Mouse (Mus musculus) intestine, embryonic 15.5 days (tissue): ENCODE data around the gene Zfp639. TPM values are rescaled to one million over a fixed set of nuclear protein-coding genes. Genes with fewer than 3 reads are reported as not detected.

Experiments used
- ATAC-seq: fragments of 200-750 bp; cut with Nextera tagmentation; 2 replicates; pipeline ENCODE4 v1.8.0; 2017; ENCODE audit warnings: moderate TSS enrichment, moderate library complexity
- H3K27ac ChIP-seq: fragments of 300-500 bp; sonication (generic); 2 replicates; pipeline ENCODE4 v1.5.1; 2015; ENCODE audit warnings: mild to moderate bottlenecking, inconsistent platforms
- H3K27me3 ChIP-seq: fragments of 300-500 bp; sonication (generic); replicated peaks from 2 replicates; pipeline ENCODE4 v1.6.1; 2015; ENCODE audit warnings: inconsistent platforms
- H3K36me3 ChIP-seq: fragments of 300-500 bp; sonication (generic); 2 replicates; pipeline ENCODE4 v1.6.1; 2015; ENCODE audit warnings: inconsistent platforms
- H3K4me1 ChIP-seq: fragments of 300-500 bp; sonication (generic); replicated peaks from 2 replicates; pipeline ENCODE4 v1.6.1; 2015; ENCODE audit warnings: inconsistent platforms
- H3K4me2 ChIP-seq: fragments of 300-500 bp; sonication (generic); replicated peaks from 2 replicates; pipeline ENCODE4 v1.6.1; 2015; ENCODE audit warnings: mild to moderate bottlenecking, inconsistent platforms
- H3K4me3 ChIP-seq: fragments of 300-500 bp; sonication (generic); replicated peaks from 2 replicates; pipeline ENCODE4 v1.5.1; 2015; ENCODE audit warnings: inconsistent platforms
- H3K9ac ChIP-seq: fragments of 300-500 bp; sonication (generic); 2 replicates; pipeline ENCODE4 v1.6.1; 2015; ENCODE audit warnings: inconsistent platforms
- H3K9me3 ChIP-seq: fragments of 300-500 bp; sonication (generic); 2 replicates; pipeline ENCODE4 v1.6.1; 2016; ENCODE audit warnings: inconsistent platforms
- WGBS: fragments of 180-500 bp; shearing (Covaris S2); methylation state at CpG from one replicate; pipeline ENCODE4 v1.1.7; 2015; 5-methylcytosine and 5-hydroxymethylcytosine counted together
- polyA plus RNA-seq: library from polyadenylated mRNA; unstranded; fragments of >200 nt; fragmentation: Nextera tagmentation; extraction: Ambion mirVana; gene quantifications from 2 replicates; pipeline ENCODE4 v1.2.1, GENCODE M21; 2015

Gene Zfp639
- polyA plus RNA-seq, 1 experiment from 2014 or later = 32.9 TPM

DNA sequence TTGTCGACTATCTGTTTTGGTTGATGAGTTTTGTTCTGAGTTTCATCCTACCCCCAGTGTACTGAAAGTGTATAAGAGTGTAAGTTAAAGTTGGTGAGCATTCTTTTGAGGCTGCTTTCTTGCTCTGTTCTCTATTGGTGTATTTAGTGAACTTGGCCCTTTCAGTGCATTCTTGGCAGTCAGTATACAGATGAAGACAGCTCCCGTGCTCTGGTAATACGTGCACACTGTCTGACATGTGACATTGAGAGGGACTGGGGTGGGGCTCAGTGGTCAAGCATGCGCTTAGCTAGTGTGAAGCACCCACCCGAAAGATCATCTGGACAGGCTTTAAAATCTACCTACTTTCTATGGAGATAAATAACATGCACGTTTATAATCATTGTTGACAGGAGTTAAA lies 53.3 kb downstream of the Zfp639 start:
- H3K9ac ChIP-seq = no peak overlapping the region
- H3K27ac ChIP-seq = no peak overlapping the region
- H3K4me3 ChIP-seq = no peak overlapping the region
- H3K9me3 ChIP-seq = no peaks in the 10 kb centered on the region
- H3K27me3 ChIP-seq = no peaks in the 10 kb centered on the region
- WGBS = 90% methylated on average over 6 of the region's 6 CpGs
- H3K36me3 ChIP-seq = peaks cover 10% of the 10 kb centered on the region
- no peaks in the 10 kb centered on the region for H3K4me1 ChIP-seq
- H3K4me2 ChIP-seq = no peak overlapping the region
- no peak for ATAC-seq

Other genes starting within 250 kb of the Zfp639 start
- gene Zmat3, start 144.2 kb upstream of the Zfp639 start, polyA plus RNA-seq = 3.6 and 4.2 TPM in 2 replicates
- 7.9 and 10.9 TPM in 2 replicates for gene Pik3ca, start 112.6 kb upstream of the Zfp639 start, polyA plus RNA-seq
- not detected in 2 replicates for gene Kcnmb3, start 18.0 kb upstream of the Zfp639 start, polyA plus RNA-seq
- gene Mfn1, start 19.2 kb downstream of the Zfp639 start, polyA plus RNA-seq = 27.3 and 29.7 TPM in 2 replicates
- gene Gnb4, start 106.3 kb downstream of the Zfp639 start, polyA plus RNA-seq = 52.4 and 53.4 TPM in 2 replicates
- gene Actl6a, start 196.0 kb downstream of the Zfp639 start, polyA plus RNA-seq = 131 and 144 TPM in 2 replicates
- 372 and 411 TPM in 2 replicates for gene Ndufb5, start 226.7 kb downstream of the Zfp639 start, polyA plus RNA-seq
- 40.2 and 43.2 TPM in 2 replicates for gene Mrpl47, start 227.3 kb downstream of the Zfp639 start, polyA plus RNA-seq